Comparison of ENCODE assay signal across 25 mouse cellular contexts in the genomic region with DNA sequence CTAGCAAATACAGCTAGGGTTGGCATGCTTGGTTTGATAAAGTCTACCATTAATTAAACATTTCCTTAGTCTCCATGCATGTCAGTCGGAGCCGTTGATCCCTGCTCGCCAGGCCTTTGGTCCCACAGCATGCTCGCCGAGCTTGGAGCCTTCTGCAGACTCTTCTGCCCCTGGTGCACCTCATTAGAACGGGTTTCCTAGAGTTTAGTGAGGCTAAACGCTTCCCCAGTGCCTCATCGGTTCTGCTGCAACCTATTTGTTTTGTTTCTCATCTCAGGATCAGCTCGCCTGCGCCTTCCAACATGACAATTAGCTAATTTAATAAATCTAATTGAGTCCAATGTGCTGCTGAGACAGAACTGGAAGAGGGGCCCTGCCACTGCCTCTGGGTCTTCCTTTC.
"Had no signal": no experiment of that assay in that cellular context is flagged by ENCODE, and none has a peak within 500 bp of the region (broad histone marks: within the 10 kb centered on the region; RNA-seq: fewer than 3 reads in every experiment).

No protein-coding gene starts in this region.

- H3K27ac ChIP-seq: gastrocnemius, adult 2 months; heart, embryonic 13.5 days; heart, embryonic 15.5 days; hindbrain, embryonic 12.5 days; hindbrain, embryonic 15.5 days; hindbrain, postnatal 0 days; kidney, embryonic 15.5 days; kidney, postnatal 0 days; left cerebral cortex, adult 2 months; limb, embryonic 10.5 days; limb, embryonic 12.5 days had no signal

- H3K4me2 ChIP-seq: heart, embryonic 11.5 days; heart, embryonic 13.5 days; heart, embryonic 15.5 days; hindbrain, embryonic 12.5 days; hindbrain, embryonic 15.5 days; kidney, embryonic 15.5 days; limb, embryonic 12.5 days; liver, embryonic 11.5 days had no signal

- ATAC-seq: hindbrain, postnatal 0 days; intestine, embryonic 16.5 days had no signal

- DNase-seq: gastrocnemius, adult 2 months; gastrocnemius, postnatal 10 days; gastrocnemius, postnatal 25 days; heart, adult 18-20 months; heart, postnatal 14 days; heart, postnatal 36 days; kidney, adult 11 months; kidney, adult 2 months; kidney, adult 9 months; kidney, postnatal 14 days; kidney, postnatal 36 days; liver had no signal

- H3K4me3 ChIP-seq: gastrocnemius, adult 2 months; heart, embryonic 13.5 days; heart, embryonic 15.5 days; hindbrain, embryonic 12.5 days; hindbrain, embryonic 15.5 days; kidney, embryonic 15.5 days; left cerebral cortex, adult 2 months; limb, embryonic 10.5 days; limb, embryonic 12.5 days had no signal

- H3K4me1 ChIP-seq: heart, embryonic 13.5 days; heart, embryonic 15.5 days; hindbrain, embryonic 12.5 days; hindbrain, embryonic 15.5 days; kidney, embryonic 15.5 days; limb, embryonic 12.5 days had no signal

- H3K9me3 ChIP-seq: heart, embryonic 13.5 days; heart, embryonic 15.5 days; hindbrain, embryonic 12.5 days; hindbrain, embryonic 15.5 days; kidney, embryonic 15.5 days; limb, embryonic 10.5 days; limb, embryonic 12.5 days had no signal

- H3K27me3 ChIP-seq: heart, embryonic 13.5 days; heart, embryonic 15.5 days; hindbrain, embryonic 12.5 days; hindbrain, embryonic 15.5 days; kidney, embryonic 15.5 days; limb, embryonic 12.5 days had no signal

- H3K36me3 ChIP-seq: heart, embryonic 13.5 days; heart, embryonic 15.5 days; hindbrain, embryonic 12.5 days; hindbrain, embryonic 15.5 days; kidney, embryonic 15.5 days; limb, embryonic 10.5 days; limb, embryonic 12.5 days had no signal

- H3K9ac ChIP-seq: heart, embryonic 13.5 days; heart, embryonic 15.5 days; hindbrain, embryonic 12.5 days; hindbrain, embryonic 15.5 days; kidney, embryonic 15.5 days; limb, embryonic 12.5 days had no signal
